Mouse (Mus musculus) adrenal gland, adult 18-20 months (tissue): Measurements from ENCODE around the gene Pde3a. TPM values are rescaled to one million over a fixed set of nuclear protein-coding genes. Genes with fewer than 3 reads are reported as not detected.

ENCODE experiments used
- DNase-seq, 2 experiments: peaks; one replicate each; pipeline ENCODE4 v3.0.0; 2021 to 2022; ENCODE audit warnings: low spot score in 2 of 2
- total RNA-seq, 2 experiments: library from RNA; stranded (reverse); gene quantifications; 1 replicate in 1 of 2; 2 replicates in 1 of 2; pipeline ENCODE4 v1.2.3; 2021

Pde3a gene
- total RNA-seq, 2 experiments from 2014 or later, result 8.7 to 12.8 TPM

DNA sequence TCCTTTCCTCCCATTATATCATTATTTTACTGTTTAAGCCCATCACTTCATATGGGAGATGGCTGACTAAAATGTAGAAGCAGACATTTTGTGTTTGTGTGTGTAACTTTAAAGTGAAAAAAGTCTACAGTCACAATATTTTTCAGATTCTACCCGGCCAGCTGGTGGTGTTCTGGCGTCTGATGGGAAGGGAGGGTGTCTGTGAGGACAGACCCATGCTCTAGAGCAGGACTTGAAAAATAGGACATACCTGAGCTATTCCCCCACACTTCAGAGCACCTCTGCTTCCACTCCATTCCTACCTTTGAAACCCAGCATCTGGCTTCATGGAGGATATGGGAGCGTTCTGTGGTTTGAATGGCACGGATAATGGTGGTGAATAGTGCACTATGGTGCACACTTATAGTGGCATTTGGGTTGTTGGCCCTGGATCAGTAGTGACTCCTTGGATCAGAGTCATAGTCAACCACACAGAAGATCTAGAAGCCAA lies 132.9 kb downstream of the Pde3a start:
- DNase-seq, result no peak

GRCm38 (mm10) chr6:141388104-141388503 lies 139.0 kb downstream of the Pde3a start:
- no peak for DNase-seq

GRCm38 (mm10) chr6:141395926-141396325 lies 146.9 kb downstream of the Pde3a start:
- no peak for DNase-seq

DNA sequence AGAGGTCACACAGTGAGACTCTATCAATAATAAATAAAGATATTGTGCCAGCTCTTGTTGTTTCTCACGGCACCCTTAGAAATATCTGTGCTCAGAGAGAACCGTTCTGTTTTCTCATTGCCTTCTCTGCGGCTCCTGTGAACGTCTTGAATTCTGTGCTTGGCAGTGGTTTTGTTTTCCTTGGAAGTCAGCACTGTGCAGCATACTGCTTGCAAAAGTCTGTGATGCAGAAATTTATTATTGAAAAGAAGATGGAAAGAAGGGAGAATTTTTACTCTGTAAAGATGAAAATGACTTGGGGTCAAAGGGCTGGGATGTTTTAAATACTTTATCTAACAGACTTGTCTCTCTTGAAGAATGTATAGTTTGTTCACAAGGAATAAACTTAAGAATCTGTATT lies 150.3 kb downstream of the Pde3a start:
- no peak for DNase-seq

DNA sequence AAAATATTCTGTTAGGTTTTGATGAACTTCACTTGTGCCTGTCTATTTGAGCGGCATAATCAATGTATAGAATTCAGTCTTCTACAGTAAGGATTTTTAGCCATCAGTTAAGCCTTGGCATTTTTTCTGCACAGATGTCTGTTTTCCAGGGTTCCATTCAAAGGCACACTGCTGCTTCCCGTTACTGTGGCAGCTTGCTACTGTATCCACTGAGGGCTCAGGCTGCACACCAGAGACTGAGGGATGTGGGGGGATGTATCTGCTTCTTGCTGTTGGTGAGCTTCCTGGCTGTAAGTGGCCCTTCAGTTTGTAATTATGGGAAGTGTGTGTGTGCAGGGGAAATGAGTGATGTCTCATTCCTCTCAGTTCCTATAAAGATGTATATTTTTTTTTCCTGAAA lies 154.9 kb downstream of the Pde3a start:
- DNase-seq, result no peak

DNA sequence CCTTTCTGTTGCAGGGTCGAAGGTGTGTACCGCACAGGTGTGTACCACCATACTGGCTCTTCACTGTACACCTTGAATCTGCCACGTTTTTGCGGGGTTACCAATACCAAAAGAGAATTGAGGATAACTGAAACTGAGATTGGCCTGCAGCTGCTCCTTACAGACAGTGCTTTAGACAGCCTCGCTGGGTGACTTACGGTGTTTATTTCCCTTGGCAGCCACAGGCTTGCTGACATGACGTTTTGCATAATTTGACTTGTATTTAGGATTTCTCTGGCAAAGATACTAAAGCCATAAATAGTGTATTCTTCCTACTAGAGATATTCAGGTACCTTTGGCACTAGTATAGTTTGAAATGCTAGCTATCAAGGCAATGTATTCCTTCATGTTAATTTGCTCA lies 155.6 kb downstream of the Pde3a start:
- no peak for DNase-seq

GRCm38 (mm10) chr6:141405496-141405895 lies 156.4 kb downstream of the Pde3a start:
- DNase-seq, result no peak

DNA sequence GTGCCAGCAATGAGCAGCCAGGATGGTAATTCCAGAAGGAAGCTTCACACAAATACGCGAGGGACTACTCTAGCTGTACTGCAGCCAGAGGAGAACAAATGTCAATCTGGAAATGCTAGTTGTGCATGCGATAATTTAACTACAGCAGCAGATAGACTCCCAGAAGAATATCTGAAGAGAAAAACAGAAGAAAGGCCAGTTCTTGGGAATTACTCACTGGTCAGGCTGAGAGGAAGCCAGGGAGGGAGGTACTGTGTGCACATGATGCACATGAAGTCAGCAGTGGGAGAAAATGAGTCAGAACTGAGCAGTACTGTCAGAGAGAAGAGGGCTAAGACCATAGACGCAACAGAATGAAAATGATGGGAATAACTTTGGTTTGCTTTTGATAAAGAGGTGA lies 159.7 kb downstream of the Pde3a start:
- no peak for DNase-seq

DNA sequence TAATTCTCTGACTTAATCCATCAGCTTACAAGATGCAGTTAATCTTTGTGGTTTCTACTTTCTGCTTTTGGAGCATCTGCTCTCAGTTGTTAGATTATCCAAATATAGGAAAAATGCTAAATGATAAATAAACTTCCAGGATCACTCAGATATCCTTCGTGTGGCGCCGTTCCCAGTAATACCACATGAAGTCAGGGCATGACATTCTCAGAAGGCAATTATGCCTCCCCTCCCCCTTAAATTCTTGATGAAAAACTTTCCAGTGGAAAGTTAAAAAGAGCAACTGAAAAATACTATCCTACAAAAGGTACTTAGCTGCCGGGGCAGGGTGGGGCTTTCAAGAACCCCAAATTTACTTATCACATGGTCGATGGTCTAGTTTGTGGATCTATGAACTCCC lies 161.8 kb downstream of the Pde3a start:
- DNase-seq, result no peak

DNA sequence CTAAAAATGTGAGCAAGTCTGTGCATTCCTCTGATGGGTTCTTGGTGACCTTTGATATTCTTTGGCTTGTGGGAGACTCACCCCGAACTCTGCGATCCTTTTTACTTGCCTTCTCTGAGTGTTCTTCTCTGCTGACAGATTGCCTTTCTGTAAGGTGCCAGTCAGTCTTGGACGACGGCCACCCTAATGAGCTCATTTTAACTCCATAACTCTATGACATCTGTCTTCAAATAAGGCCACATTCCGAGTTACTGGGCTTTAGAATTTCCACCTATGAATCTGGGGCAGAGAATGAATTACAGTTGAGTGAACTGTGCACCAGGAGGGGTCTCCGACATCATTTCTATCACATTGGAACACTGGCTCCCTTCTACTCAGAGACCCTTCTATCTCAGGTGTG lies 176.0 kb downstream of the Pde3a start:
- DNase-seq, result no peak

DNA sequence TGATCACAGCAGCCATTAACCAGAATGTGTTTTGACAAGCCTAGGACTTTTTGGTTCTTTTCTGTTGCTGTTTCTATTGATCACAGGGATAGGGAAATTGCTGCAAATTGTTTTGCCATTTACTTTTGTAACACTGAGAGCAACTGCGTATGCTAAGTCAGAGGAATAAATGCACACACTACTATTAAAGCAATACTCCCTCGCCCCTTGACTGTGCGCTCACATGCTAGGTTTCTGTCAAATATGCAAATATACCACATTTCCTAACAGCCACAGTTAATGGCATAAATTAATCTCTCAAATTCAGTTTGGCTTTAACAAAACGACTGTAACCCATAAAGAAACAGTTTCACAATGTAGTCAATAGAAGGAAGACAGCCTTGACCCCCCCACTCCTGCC lies 179.5 kb downstream of the Pde3a start:
- no peak for DNase-seq

DNA sequence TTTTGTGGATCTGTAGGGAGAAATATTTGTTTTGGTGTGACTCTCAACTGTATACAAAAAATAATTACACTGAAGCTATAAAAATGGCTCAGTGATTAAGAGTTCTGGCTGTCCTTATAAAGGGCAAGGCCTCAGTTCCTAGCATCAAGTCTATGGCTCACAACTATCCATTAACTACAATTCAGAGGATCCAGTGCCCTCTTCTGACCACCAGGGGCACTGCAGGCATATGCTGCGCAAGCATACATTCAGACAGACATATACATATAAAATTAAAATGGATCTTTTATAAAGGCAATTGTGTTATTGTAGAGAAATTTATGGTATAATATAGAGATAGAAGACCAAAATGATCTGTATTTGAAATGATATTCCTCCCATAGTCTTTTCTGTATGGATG lies 181.1 kb downstream of the Pde3a start:
- no peak for DNase-seq

GRCm38 (mm10) chr6:141432271-141432974 lies 183.4 kb downstream of the Pde3a start:
- no peak for DNase-seq

DNA sequence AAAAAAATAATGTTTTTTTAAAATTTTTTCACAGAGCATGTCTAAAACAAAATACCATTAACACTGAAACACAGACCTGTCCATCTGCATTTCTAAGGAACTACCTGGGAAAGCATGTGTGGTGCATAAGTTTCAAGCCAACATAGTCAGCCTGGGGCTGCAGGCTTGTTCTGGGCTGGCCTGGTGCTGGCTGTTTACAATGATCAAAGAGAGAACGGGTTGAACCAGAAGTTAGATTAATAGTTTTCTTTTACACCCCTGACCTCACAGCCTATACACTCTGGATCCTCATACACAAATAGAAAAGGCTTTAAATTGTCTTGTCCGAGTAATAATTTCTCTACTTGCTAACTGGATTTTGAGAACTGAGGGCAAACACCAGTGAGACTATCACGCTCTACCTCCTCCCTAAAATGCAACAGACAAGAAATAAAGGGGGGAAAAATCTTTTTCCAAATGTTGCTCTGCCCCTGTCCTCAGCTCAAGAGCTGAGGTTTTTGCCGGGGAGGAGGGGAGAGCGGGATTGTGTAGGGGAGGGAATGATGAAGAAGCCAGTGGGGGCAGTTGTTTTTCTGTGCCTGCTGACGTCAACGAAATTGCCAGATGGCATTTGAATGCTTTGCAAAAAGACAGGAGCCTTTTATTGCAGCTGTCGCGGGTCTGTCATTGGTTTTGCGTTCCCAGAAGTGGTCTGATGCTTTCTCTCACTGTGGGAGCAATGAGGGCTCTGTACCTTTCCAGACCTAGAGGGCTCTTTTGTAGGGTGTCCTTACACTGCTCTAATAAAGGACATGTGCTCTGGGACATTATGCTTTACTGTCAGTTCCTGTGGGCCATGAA lies 185.1 kb downstream of the Pde3a start:
- no peak for DNase-seq

DNA sequence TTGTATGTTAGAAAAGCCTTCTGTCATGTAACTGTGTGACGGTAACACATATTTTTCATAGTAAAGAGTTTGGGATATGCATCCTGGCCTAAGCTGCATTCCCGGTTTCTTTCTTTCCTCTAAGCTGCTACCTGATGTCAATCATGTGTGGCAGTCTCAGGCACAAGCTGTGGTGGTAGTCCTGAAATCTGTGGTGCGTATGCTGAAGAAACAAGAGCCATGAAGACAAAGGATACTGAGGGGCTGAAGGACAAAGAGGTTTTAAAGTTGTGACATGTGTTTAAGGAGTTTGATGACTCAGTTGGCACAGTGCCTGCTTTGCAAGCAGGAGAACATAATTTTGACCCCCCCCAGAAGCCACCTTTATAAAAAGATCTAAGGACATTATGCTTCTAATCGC lies 186.1 kb downstream of the Pde3a start:
- no peak for DNase-seq

- no peak for DNase-seq
Measured at GRCm38 (mm10) chr6:141439965-141440364, 190.9 kb downstream of the Pde3a start.

GRCm38 (mm10) chr6:141447547-141447946 lies 198.5 kb downstream of the Pde3a start:
- DNase-seq, result peak; percentile 8 to 47

DNA sequence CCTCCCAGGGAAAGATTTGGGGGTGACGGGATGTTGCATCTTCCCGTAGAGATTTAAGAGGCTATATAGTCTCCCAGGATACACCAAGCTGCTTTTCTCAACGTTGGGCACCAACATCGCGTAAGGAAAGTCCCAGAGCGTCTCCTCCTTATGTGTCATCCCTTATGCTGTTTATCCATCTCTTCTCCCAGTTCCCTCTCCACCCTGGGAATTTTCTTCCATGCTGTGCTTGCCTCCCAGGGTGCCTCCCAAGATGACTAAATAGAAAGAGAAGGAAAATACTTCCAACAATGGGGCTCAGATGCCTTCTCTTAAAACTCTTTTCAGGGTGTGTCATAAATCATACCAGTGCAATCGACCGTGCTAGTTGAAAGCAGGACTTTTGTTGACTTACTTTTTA lies 199.8 kb downstream of the Pde3a start:
- no peak for DNase-seq

- no peak for DNase-seq
Measured at GRCm38 (mm10) chr6:141455335-141455734, 206.3 kb downstream of the Pde3a start.

GRCm38 (mm10) chr6:141456591-141456990 lies 207.5 kb downstream of the Pde3a start:
- DNase-seq, result no peak

- no peak for DNase-seq
Measured at GRCm38 (mm10) chr6:141470251-141470650, 221.2 kb downstream of the Pde3a start.

DNA sequence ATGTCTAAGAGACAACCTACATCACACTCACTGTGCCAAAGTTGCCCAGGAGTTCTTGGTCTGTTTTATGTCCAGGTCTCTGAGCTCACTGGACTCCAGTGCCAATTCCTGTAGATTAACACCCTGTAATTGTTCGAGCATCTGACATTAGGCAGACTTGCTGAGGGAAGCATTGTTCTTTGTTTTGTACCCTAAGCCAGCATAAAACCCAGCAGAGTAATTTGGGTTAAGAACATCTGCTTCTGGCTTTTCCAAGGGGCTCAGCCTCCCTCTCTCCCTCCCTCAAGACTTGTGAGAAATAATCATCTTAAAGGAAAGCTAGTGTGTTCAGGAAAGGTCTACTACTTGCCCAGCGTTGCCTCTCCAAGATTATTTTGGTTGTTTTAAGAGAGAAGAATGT lies 225.2 kb downstream of the Pde3a start:
- DNase-seq, result no peak
